Mouse (Mus musculus) spleen, postnatal 10 days (tissue): ENCODE results near the gene Tut1.

Experiments
- DNase-seq, 2 experiments: peaks; one replicate each; pipeline ENCODE4 v3.0.0; 2021 to 2022; ENCODE audit warnings: low spot score in 2 of 2

Tut1 gene

GRCm38 (mm10) chr19:8982303-8983149 is 28.9 kb downstream of the Tut1 start:
- no peak for DNase-seq

- no peak for DNase-seq
Measured at GRCm38 (mm10) chr19:8983150-8983650, 29.6 kb downstream of the Tut1 start.

- DNase-seq = peak in 1 of 2 experiments; percentile 70
Measured at GRCm38 (mm10) chr19:8984255-8984868, 30.7 kb downstream of the Tut1 start.

- no peak for DNase-seq
Measured at GRCm38 (mm10) chr19:8985891-8986290, 32.2 kb downstream of the Tut1 start.

- no peak for DNase-seq
Measured at GRCm38 (mm10) chr19:8987816-8988215, 34.2 kb downstream of the Tut1 start.

GRCm38 (mm10) chr19:8988346-8989065 is 34.9 kb downstream of the Tut1 start:
- DNase-seq = no peak

GRCm38 (mm10) chr19:8989066-8989566 is 35.5 kb downstream of the Tut1 start, which contains the start of gene Ahnak:
Gene Ahnak (plus strand): TSS chr19:8989284.
- DNase-seq = peak; percentile 44 to 60

- DNase-seq = peak in 1 of 2 experiments; percentile 62
Measured at GRCm38 (mm10) chr19:8989567-8990431, 36.2 kb downstream of the Tut1 start.

- DNase-seq = no peak
Measured at GRCm38 (mm10) chr19:8990432-8991102, 36.9 kb downstream of the Tut1 start.

GRCm38 (mm10) chr19:8991245-8991870 is 37.7 kb downstream of the Tut1 start:
- no peak for DNase-seq

GRCm38 (mm10) chr19:8991871-8992735 is 38.5 kb downstream of the Tut1 start:
- no peak for DNase-seq

- DNase-seq = peak; percentile 64 to 88
Measured at GRCm38 (mm10) chr19:8992769-8993624, 39.4 kb downstream of the Tut1 start.

- DNase-seq = no peak
Measured at GRCm38 (mm10) chr19:8993625-8993912, 39.9 kb downstream of the Tut1 start.

- DNase-seq = no peak
Measured at GRCm38 (mm10) chr19:8994813-8995607, 41.4 kb downstream of the Tut1 start.

GRCm38 (mm10) chr19:8996601-8997000 is 43.0 kb downstream of the Tut1 start:
- DNase-seq = no peak

GRCm38 (mm10) chr19:8997546-8997945 is 43.9 kb downstream of the Tut1 start:
- DNase-seq = peak in 1 of 2 experiments; percentile 67

GRCm38 (mm10) chr19:8998546-8998945 is 44.9 kb downstream of the Tut1 start:
- no peak for DNase-seq
